Mouse (Mus musculus) liver, embryonic 14.5 days (tissue): Measurements from ENCODE around the gene Zfp719.

Experiments used
- CTCF ChIP-seq: IDR thresholded peaks from 2 replicates; pipeline ENCODE4 v1.5.1; 2016; ENCODE audit warnings: antibody characterized with exemption, low read depth, control low read depth
- EP300 ChIP-seq: IDR thresholded peaks from 2 replicates; pipeline ENCODE4 v1.6.1; 2016; ENCODE audit warnings: antibody characterized with exemption, low read depth

GRCm38 (mm10) chr7:43625794-43626422 lies 46.5 kb downstream of the Zfp719 start:
- TF ChIP-seq CTCF, result no peak
- TF ChIP-seq EP300, result no peak
